Mouse (Mus musculus) C2C12 (cell line): ENCODE data around the gene Axl. TPM values are rescaled to one million over a fixed set of nuclear protein-coding genes. Genes with fewer than 3 reads are reported as not detected.

Experiments used
- H3K27me3 ChIP-seq: one replicate; pipeline ENCODE4 v1.6.1; 2011; ENCODE audit not compliant: control insufficient read depth, insufficient read depth, insufficient read length
- H3K36me3 ChIP-seq: one replicate; pipeline ENCODE4 v1.6.1; 2011; ENCODE audit not compliant: control insufficient read depth, insufficient read depth
- H3K4me3 ChIP-seq: one replicate; pipeline ENCODE4 v1.5.1; 2011; ENCODE audit warnings: mild to moderate bottlenecking, control low read depth; ENCODE audit not compliant: poor library complexity, insufficient read depth, severe bottlenecking
- H3K79me2 ChIP-seq: one replicate; pipeline ENCODE4 v1.6.1; 2011; ENCODE audit not compliant: control insufficient read depth, insufficient read depth
- H3K79me3 ChIP-seq: one replicate; pipeline ENCODE4 v1.6.1; 2011; ENCODE audit warnings: low read depth, control low read depth
- H3ac ChIP-seq: one replicate; pipeline ENCODE3; 2011; ENCODE audit warnings: low read depth; ENCODE audit not compliant: control insufficient read depth, insufficient read length
- CEBPB ChIP-seq: IDR thresholded peaks from one replicate; pipeline ENCODE4 v1.6.1; 2011; ENCODE audit warnings: low read depth, mild to moderate bottlenecking, control low read depth, moderate library complexity
- CTCF ChIP-seq: IDR thresholded peaks from one replicate; pipeline ENCODE4 v1.5.1; 2011; ENCODE audit not compliant: control insufficient read depth, insufficient read depth, insufficient read length
- FOSL1 ChIP-seq: IDR thresholded peaks from one replicate; pipeline ENCODE4 v1.8.0; 2011; ENCODE audit warnings: mild to moderate bottlenecking, low read length; ENCODE audit not compliant: poor library complexity, insufficient read depth, severe bottlenecking
- MAX ChIP-seq: IDR thresholded peaks from one replicate; pipeline ENCODE4 v1.6.1; 2011; ENCODE audit warnings: mild to moderate bottlenecking, control low read depth
- MYOD1 ChIP-seq: IDR thresholded peaks from one replicate; pipeline ENCODE4 v1.6.1; 2011; ENCODE audit warnings: low read depth; ENCODE audit not compliant: control insufficient read depth, insufficient read length
- MYOG ChIP-seq: IDR thresholded peaks from one replicate; pipeline ENCODE4 v1.6.1; 2011; ENCODE audit not compliant: control insufficient read depth, insufficient read length; ENCODE audit errors: extremely low read depth
- USF1 ChIP-seq: IDR thresholded peaks from one replicate; pipeline ENCODE4 v1.6.1; 2011; ENCODE audit warnings: low read depth, mild to moderate bottlenecking, control low read depth, moderate library complexity
- long read RNA-seq, 2 experiments: library from polyadenylated mRNA; unstranded; transcript quantifications; one replicate each; pipeline ENCODE4 v2.0.0; 2019 to 2020
- polyA plus RNA-seq: library from polyadenylated mRNA; unstranded; fragments of >200 nt; fragmentation: generic; extraction: Trizol; gene quantifications from one replicate; pipeline ENCODE4 v1.2.1, GENCODE M21; 2012; ENCODE audit warnings: missing spikeins

Gene Axl
- 270 TPM for polyA plus RNA-seq
- long read RNA-seq, experiment 1, full-length matches to known transcripts, result 13 of 62 reads
- long read RNA-seq, experiment 1, partial matches to known transcripts, result 32 of 62 reads
- long read RNA-seq, experiment 1, other reads (novel, unspliced or antisense), result 17 of 62 reads
- long read RNA-seq, experiment 2, full-length matches to known transcripts, result 788 of 1,228 reads
- long read RNA-seq, experiment 2, partial matches to known transcripts, result 169 of 1,228 reads
- long read RNA-seq, experiment 2, other reads (novel, unspliced or antisense), result 271 of 1,228 reads

- Histone ChIP-seq H3K79me3 (peaks cover 38% of the 10 kb centered on the region), H3K27me3 (no peaks in the 10 kb centered on the region), H3ac (peak within 1 kb of the TSS; percentile 89), H3K36me3 (peaks cover 20% of the 10 kb centered on the region), H3K4me3 (peak within 1 kb of the TSS; percentile 65), H3K79me2 (peaks cover 68% of the 10 kb centered on the region)
- no peak for TF ChIP-seq USF1
- no peak for TF ChIP-seq MYOD1
- no peak for TF ChIP-seq CTCF
- no peak for TF ChIP-seq FOSL1
- TF ChIP-seq MYOG, result no peak
- no peak for TF ChIP-seq CEBPB
- no peak for TF ChIP-seq MAX
These were observed at the start of gene Axl for GRCm38 (mm10) chr7:25788220-25789128. Axl (minus strand) TSS chr7:25788705.

DNA sequence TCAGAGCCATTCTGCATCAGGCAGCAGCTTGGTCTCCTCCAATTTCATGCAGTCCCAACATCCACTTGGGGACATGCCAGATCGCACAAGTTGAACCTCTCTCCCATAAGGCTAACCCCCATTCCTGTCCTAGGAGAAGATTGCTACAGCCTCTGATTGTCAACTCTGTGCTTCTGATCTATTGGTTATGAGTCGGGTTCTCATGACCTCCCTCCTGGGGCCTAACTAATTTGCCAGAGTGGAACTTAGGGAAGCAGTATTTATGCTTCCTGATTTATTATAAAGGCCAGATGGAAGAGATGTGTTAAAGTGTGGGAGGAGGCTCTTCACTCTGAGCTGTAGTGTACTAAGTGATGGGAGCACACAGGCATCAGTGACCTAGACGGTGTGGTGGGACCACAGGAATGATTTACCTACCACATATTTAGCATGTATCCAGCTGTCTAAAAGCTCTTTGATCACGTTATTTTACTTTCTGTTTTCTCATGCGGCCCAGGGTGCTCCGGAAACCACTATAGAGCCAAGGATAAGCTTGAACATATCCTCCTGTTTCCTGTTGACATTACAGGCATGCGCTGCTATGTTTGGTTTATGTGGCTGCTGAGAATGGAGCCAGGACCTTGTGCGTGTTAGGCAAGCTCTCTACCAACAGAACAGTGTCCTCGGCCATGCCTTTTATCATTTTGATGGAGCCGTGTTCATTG lies 46.8 kb upstream of the Axl start:
- TF ChIP-seq FOSL1, result no peak
- no peak for TF ChIP-seq MAX
- TF ChIP-seq MYOD1, result no peak
- no peak for TF ChIP-seq CEBPB
- no peak for TF ChIP-seq USF1
- TF ChIP-seq MYOG, result no peak
- no peak for TF ChIP-seq CTCF

DNA sequence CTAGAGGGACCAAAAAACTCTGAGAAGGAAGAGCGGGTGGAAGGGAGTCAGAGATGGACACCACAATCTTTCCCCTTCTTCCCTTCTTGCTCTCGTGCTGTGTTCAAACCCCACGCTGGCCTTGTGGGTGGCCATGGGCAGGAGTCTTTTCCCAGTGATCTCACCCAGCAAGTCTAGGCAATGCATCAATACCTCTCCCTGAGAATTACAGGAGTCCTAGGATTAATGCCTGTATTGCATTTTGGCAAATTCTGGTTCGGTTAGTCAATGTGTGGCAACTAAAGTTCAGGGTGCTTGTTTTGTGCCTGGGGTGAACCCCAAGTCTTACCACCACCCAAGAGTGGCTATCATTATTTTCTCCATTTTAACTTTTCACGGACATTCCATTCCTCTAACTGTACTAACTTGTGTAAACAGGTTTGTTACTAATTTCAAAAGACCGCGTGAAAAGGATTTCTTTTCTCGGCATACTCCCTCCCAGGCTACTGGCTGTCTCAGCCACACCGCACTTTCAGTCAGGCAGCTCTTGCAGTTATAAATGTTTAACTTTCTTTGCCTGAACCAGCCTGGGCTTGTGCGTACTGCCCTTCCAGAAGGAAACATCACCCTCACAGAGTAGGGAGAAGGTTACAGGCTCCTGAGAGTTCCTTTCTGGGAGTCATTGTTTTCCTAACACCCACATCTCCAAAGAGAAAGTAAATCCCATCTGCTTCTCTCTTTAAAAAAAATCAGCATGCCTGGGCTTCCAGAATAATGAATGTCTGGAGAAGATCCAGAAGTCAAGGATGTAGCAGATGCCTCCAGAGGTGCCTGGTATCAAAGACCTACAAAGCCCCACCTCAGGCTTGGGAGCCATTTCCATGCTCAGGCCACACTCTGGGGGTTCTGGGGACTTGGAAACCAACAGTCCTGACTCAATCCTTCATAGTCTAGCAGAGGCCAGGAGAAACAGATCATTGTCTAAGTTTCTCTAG lies 43.3 kb upstream of the Axl start:
- no peaks in the 10 kb centered on the region for H3K79me2 ChIP-seq
- H3K79me3 ChIP-seq, result no peaks in the 10 kb centered on the region
- no peaks in the 10 kb centered on the region for H3K36me3 ChIP-seq
- H3ac ChIP-seq, result no peak overlapping the region
- TF ChIP-seq MYOD1 (no peak), MYOG (no peak)
- H3K4me3 ChIP-seq, result no peak overlapping the region
- H3K27me3 ChIP-seq, result no peaks in the 10 kb centered on the region

More for the DNA sequence above, 46.8 kb upstream of the Axl start:
- H3K27me3 ChIP-seq, result no peaks in the 10 kb centered on the region
- H3K79me2 ChIP-seq, result no peaks in the 10 kb centered on the region
- H3K79me3 ChIP-seq, result no peaks in the 10 kb centered on the region
- H3ac ChIP-seq, result no peak overlapping the region
- H3K36me3 ChIP-seq, result no peaks in the 10 kb centered on the region
- H3K4me3 ChIP-seq, result no peak overlapping the region

DNA sequence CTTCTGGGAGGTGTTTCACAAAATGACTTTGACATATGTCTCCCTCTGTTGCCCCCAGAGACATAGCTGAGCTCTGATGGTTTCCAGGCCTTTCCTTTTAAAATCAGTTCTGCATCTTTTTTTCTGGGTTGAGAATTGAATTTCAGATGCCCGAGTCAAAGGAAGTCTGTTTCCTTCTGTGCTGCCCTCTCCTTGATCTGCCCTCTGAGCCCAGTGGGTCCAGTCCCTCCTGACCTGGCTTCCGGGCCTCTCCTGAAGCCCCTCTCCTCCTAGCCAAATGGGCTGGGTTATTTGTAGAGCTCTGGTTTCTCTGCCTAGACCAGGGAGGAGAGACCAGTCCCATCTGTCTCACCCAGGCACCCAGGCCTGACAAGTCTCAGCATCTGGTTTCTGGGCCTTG lies 41.7 kb upstream of the Axl start:
- no peaks in the 10 kb centered on the region for H3K79me3 ChIP-seq
- TF ChIP-seq FOSL1 (no peak), USF1 (no peak), CTCF (no peak), MYOG (no peak), MYOD1 (no peak), MAX (no peak), CEBPB (no peak)
- H3K36me3 ChIP-seq, result no peaks in the 10 kb centered on the region
- H3ac ChIP-seq, result no peak overlapping the region
- no peak overlapping the region for H3K4me3 ChIP-seq
- H3K79me2 ChIP-seq, result no peaks in the 10 kb centered on the region
- no peaks in the 10 kb centered on the region for H3K27me3 ChIP-seq

- Histone ChIP-seq H3K36me3 (no peaks in the 10 kb centered on the region), H3K27me3 (no peaks in the 10 kb centered on the region), H3K79me2 (no peaks in the 10 kb centered on the region), H3K4me3 (no peak overlapping the region), H3K79me3 (no peaks in the 10 kb centered on the region), H3ac (no peak overlapping the region)
- TF ChIP-seq MYOD1 (peak; percentile 46), USF1 (peak; percentile 98), MYOG (no peak)
These were observed 38.7 kb upstream of the Axl start for GRCm38 (mm10) chr7:25827199-25827598.
